Mouse (Mus musculus) MEL (cell line): ENCODE results near the gene Snupn. TPM values are rescaled to one million over a fixed set of nuclear protein-coding genes. Genes with fewer than 3 reads are reported as not detected.

Experiments used
- DNase-seq: peaks from one replicate; pipeline ENCODE4 v3.0.0; 2011; ENCODE audit warnings: low read depth, low spot score
- H3K27ac ChIP-seq: 2 replicates; pipeline ENCODE4 v1.5.1; 2012; ENCODE audit warnings: low read depth, mild to moderate bottlenecking, control low read depth, low read length, moderate library complexity; ENCODE audit not compliant: control insufficient read depth
- H3K27me3 ChIP-seq, 2 experiments: fragments of 150-350 bp in 1 of 2; sonication (generic) in 1 of 2; 2 replicates each; pipeline ENCODE4 v1.6.1; 2012; ENCODE audit warnings: low read length in 2 of 2, mild to moderate bottlenecking in 2 of 2, improper control_type of control experiment in 1 of 2, moderate library complexity in 1 of 2; ENCODE audit not compliant: insufficient read depth in 2 of 2, control insufficient read depth in 1 of 2
- H3K36me3 ChIP-seq, 2 experiments: 2 replicates each; pipeline ENCODE4 v1.6.1; 2012 to 2014; ENCODE audit warnings: low read length in 2 of 2, improper control_type of control experiment in 1 of 2, inconsistent platforms in 1 of 2, mild to moderate bottlenecking in 1 of 2; ENCODE audit not compliant: insufficient read depth in 2 of 2, control insufficient read depth in 1 of 2
- H3K4me1 ChIP-seq, 2 experiments: fragments of 150-350 bp in 1 of 2; sonication (generic) in 1 of 2; 2 replicates each; pipeline ENCODE4 v1.6.1; 2012; ENCODE audit warnings: low read length in 2 of 2, improper control_type of control experiment in 1 of 2, mild to moderate bottlenecking in 1 of 2; ENCODE audit not compliant: insufficient read depth in 2 of 2, control insufficient read depth in 1 of 2
- H3K4me3 ChIP-seq, 2 experiments: fragments of 150-350 bp in 1 of 2; sonication (generic) in 1 of 2; 2 replicates each; pipeline ENCODE4 v1.5.1; 2012; ENCODE audit warnings: low read depth in 2 of 2, low read length in 2 of 2, mild to moderate bottlenecking in 2 of 2, moderate library complexity in 2 of 2, control low read depth in 1 of 2, improper control_type of control experiment in 1 of 2; ENCODE audit not compliant: control insufficient read depth in 1 of 2, insufficient read depth in 1 of 2
- H3K79me2 ChIP-seq: 2 replicates; pipeline ENCODE4 v1.6.1; 2012; ENCODE audit warnings: mild to moderate bottlenecking, low read length, moderate library complexity; ENCODE audit not compliant: control insufficient read depth, poor library complexity, insufficient read depth
- H3K9ac ChIP-seq: 2 replicates; pipeline ENCODE4 v1.6.1; 2012; ENCODE audit warnings: low read depth, mild to moderate bottlenecking, control low read depth, low read length, moderate library complexity; ENCODE audit not compliant: control insufficient read depth, poor library complexity, severe bottlenecking
- H3K9me3 ChIP-seq: fragments of 150-350 bp; sonication (generic); replicated peaks from 2 replicates; pipeline ENCODE4 v1.6.1; 2012; ENCODE audit warnings: mild to moderate bottlenecking, low read length, improper control_type of control experiment, moderate library complexity; ENCODE audit not compliant: insufficient read depth
- BHLHE40 ChIP-seq: IDR thresholded peaks from 2 replicates; pipeline ENCODE4 v1.6.1; 2012; ENCODE audit warnings: low read depth, mild to moderate bottlenecking, inconsistent platforms, low read length, improper control_type of control experiment, borderline replicate concordance
- CHD1 ChIP-seq: IDR thresholded peaks from 2 replicates; pipeline ENCODE4 v1.6.1; 2012; ENCODE audit warnings: low read depth, mild to moderate bottlenecking, inconsistent platforms, low read length, improper control_type of control experiment
- CHD2 ChIP-seq: IDR thresholded peaks from 2 replicates; pipeline ENCODE4 v1.6.1; 2011; ENCODE audit warnings: low read length, improper control_type of control experiment
- CTCF ChIP-seq, 3 experiments: IDR thresholded peaks in 2 of 3; conservative IDR thresholded peaks in 1 of 3; 2 replicates each; pipeline ENCODE4 v1.5.1; 2011 to 2012; ENCODE audit warnings: low read length in 3 of 3, low read depth in 2 of 3, mild to moderate bottlenecking in 2 of 3, improper control_type of control experiment in 1 of 3, inconsistent platforms in 1 of 3, mixed read lengths in 1 of 3, moderate library complexity in 1 of 3; ENCODE audit not compliant: control insufficient read depth in 1 of 3, insufficient read depth in 1 of 3, poor library complexity in 1 of 3, severe bottlenecking in 1 of 3
- E2F4 ChIP-seq: IDR thresholded peaks from 2 replicates; pipeline ENCODE4 v1.6.1; 2011; ENCODE audit warnings: low read depth, low read length, improper control_type of control experiment, borderline replicate concordance
- ELF1 ChIP-seq: IDR thresholded peaks from 2 replicates; pipeline ENCODE4 v1.6.1; 2014; ENCODE audit warnings: low read depth, mild to moderate bottlenecking, inconsistent platforms, low read length, improper control_type of control experiment, moderate library complexity
- EP300 ChIP-seq, 2 experiments: IDR thresholded peaks; 2 replicates each; pipeline ENCODE4 v1.6.1; 2011; ENCODE audit warnings: improper control_type of control experiment in 2 of 2, low read length in 2 of 2, low read depth in 1 of 2, mild to moderate bottlenecking in 1 of 2
- HCFC1 ChIP-seq: IDR thresholded peaks from 2 replicates; pipeline ENCODE4 v1.6.1; 2012; ENCODE audit warnings: low read depth, mild to moderate bottlenecking, inconsistent platforms, low read length, improper control_type of control experiment, moderate library complexity
- JUND ChIP-seq: IDR thresholded peaks from 2 replicates; pipeline ENCODE4 v1.6.1; 2011; ENCODE audit warnings: low read depth, mild to moderate bottlenecking, improper control_type of control experiment, low read length
- MAFK ChIP-seq: IDR thresholded peaks from 2 replicates; pipeline ENCODE4 v1.6.1; 2011; ENCODE audit warnings: low read depth, mild to moderate bottlenecking, low read length, improper control_type of control experiment, borderline replicate concordance
- MAZ ChIP-seq: IDR thresholded peaks from 2 replicates; pipeline ENCODE4 v1.6.1; 2012; ENCODE audit warnings: low read depth, mild to moderate bottlenecking, inconsistent platforms, low read length, improper control_type of control experiment
- MEF2A ChIP-seq: IDR thresholded peaks from 2 replicates; pipeline ENCODE4 v1.6.1; 2014; ENCODE audit warnings: low read depth, mild to moderate bottlenecking, inconsistent platforms, low read length, improper control_type of control experiment; ENCODE audit not compliant: poor library complexity, insufficient replicate concordance, severe bottlenecking; ENCODE audit errors: extremely low read depth
- MXI1 ChIP-seq: IDR thresholded peaks from 2 replicates; pipeline ENCODE4 v1.6.1; 2011; ENCODE audit warnings: mild to moderate bottlenecking, low read depth, low read length, improper control_type of control experiment
- NRF1 ChIP-seq: IDR thresholded peaks from 2 replicates; pipeline ENCODE4 v1.6.1; 2014; ENCODE audit warnings: low read depth, mild to moderate bottlenecking, inconsistent platforms, low read length, improper control_type of control experiment, moderate library complexity; ENCODE audit not compliant: poor library complexity, insufficient read depth, severe bottlenecking
- POLR2AphosphoS2 ChIP-seq: IDR thresholded peaks from 2 replicates; pipeline ENCODE4 v1.6.1; 2011; ENCODE audit warnings: low read length, improper control_type of control experiment
- POLR2AphosphoS5 ChIP-seq: IDR thresholded peaks from 2 replicates; pipeline ENCODE4 v1.6.1; 2012; ENCODE audit warnings: low read depth, borderline replicate concordance, mild to moderate bottlenecking, inconsistent platforms, low read length, moderate library complexity, mixed read lengths
- TBP ChIP-seq: IDR thresholded peaks from 2 replicates; pipeline ENCODE4 v1.8.0; 2011; ENCODE audit warnings: low read depth, low read length, improper control_type of control experiment
- UBTF ChIP-seq: IDR thresholded peaks from 2 replicates; pipeline ENCODE4 v1.6.1; 2012; ENCODE audit warnings: low read depth, mild to moderate bottlenecking, inconsistent platforms, low read length, improper control_type of control experiment, moderate library complexity, borderline replicate concordance; ENCODE audit not compliant: insufficient read depth
- USF2 ChIP-seq, 2 experiments: IDR thresholded peaks; 2 replicates each; pipeline ENCODE4 v1.6.1; 2011 to 2012; ENCODE audit warnings: improper control_type of control experiment in 2 of 2, low read length in 2 of 2, borderline replicate concordance in 1 of 2, inconsistent platforms in 1 of 2, low read depth in 1 of 2, mild to moderate bottlenecking in 1 of 2; ENCODE audit not compliant: insufficient read depth in 1 of 2
- ZC3H11A ChIP-seq: IDR thresholded peaks from 2 replicates; pipeline ENCODE4 v1.6.1; 2012; ENCODE audit warnings: low read depth, mild to moderate bottlenecking, inconsistent platforms, low read length, improper control_type of control experiment
- ZKSCAN1 ChIP-seq: IDR thresholded peaks from 2 replicates; pipeline ENCODE4 v1.6.1; 2012; ENCODE audit warnings: low read depth, mild to moderate bottlenecking, inconsistent platforms, low read length, improper control_type of control experiment, moderate library complexity
- ZNF384 ChIP-seq: IDR thresholded peaks from 2 replicates; pipeline ENCODE4 v1.6.1; 2012; ENCODE audit warnings: low read depth, mild to moderate bottlenecking, inconsistent platforms, low read length, improper control_type of control experiment
- polyA plus RNA-seq, 2 experiments: library from polyadenylated mRNA; stranded (reverse) in 1 of 2; unstranded in 1 of 2; fragments of >175 nt in 1 of 2; fragments of >200 nt in 1 of 2; gene quantifications; 2 replicates each; pipeline versions ENCODE4 v1.2.1 to v1.2.4; 2012; ENCODE audit warnings: low replicate concordance in 2 of 2, low read depth in 1 of 2; ENCODE audit not compliant: insufficient read length in 2 of 2, insufficient read depth in 1 of 2, missing spikeins in 1 of 2
- total RNA-seq: library from RNA; depleted of rRNA; stranded (reverse); fragments of 300-350 nt; gene quantifications from 2 replicates; pipeline ENCODE4 v1.2.3, GENCODE M21; 2012

The Snupn gene
- total and polyA plus RNA-seq, 3 experiments = 14.6 to 14.7 TPM; not detected in 1

DNA sequence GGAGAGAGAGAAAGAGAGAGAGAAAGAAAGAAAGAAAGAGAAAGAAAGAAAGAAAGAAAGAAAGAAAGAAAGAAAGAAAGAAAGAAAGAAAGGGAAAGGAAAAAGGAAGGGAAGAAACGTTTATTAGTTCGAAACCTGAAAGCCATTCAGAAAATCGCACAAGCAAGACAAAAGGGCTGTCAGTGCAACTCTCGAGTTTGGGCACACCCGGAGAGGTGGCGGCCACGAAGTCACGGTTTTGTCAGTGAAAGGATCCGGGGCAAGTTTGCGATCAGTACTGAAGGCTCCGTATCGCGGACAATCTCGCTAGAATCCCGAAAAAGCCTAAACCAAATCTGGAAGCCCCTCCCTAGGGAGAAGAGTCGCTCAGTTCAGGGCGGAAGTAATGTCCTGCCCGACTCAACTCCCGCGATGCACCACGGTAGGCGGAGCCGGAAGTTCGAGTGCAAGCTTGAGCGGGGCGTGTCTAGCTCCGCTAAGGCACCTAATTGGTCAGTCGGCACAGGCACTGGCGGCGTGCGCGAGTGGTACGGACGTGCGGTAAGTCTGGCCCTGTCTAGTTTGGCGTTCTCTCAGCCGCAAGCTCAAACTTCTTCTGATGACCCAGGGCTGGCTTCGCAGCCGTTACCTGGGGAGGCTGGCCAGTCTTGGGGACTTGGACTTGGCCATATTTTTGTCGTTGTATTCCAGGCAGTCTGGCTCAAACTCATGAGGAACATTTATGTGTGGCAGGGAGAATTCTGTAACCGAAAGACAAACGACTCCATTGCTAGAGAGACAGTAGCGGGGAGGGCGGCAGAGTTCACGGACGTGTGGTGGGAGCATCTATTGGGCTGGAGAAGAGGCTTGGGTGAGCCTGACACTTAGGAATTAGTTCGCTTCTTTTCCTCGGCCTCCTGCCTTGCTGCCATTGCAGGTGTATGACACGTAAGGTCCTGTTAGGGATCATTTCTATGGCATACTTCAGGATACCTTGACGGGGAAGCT is at the start of gene Snupn (continued):
- TF ChIP-seq POLR2AphosphoS5 = peak; percentile 72; the same call in 1 of the 2 replicates
- no peak for TF ChIP-seq ZKSCAN1
- peak; percentile 31; the same call in 1 of the 2 replicates for TF ChIP-seq ZNF384
- TF ChIP-seq HCFC1 = peak; percentile 98
- TF ChIP-seq CTCF (IDR thresholded peaks at IDR 0.05 in 2 of 3, conservative IDR thresholded peaks at IDR 0.05 in 1 of 3; ENCODE audit: control insufficient read depth in 1 of 3, insufficient read depth in 1 of 3, low read depth in 2 of 3, low read length in 3 of 3, poor library complexity in 1 of 3, severe bottlenecking in 1 of 3) = no peak

DNA sequence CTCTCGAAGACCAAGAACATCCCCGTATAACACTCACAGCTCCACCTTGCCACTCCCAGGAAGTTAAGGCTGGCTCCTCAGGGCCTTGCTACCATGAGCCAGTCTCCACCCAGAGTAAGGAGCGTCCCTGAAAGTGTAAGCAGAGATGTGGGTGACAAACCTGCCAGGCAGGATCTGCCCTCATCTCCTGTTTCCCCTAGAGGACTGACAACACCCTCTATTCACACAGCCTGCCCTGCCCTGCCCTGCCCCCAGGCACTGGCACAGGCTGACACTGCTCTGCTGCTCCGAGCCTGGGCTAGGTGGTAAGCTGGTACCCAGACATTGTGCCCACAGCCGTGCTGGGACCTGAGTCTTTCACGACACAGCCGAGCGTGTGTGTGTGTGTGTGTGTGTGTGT is 49.5 kb upstream of the Snupn start:
- TF ChIP-seq USF2 (IDR thresholded peaks at IDR 0.05; ENCODE audit: borderline replicate concordance in 1 of 2, insufficient read depth in 1 of 2, low read depth in 1 of 2, low read length in 2 of 2) (no peak), MAZ (no peak), POLR2AphosphoS2 (no peak), ELF1 (no peak), CHD1 (no peak), ZNF384 (no peak), CHD2 (no peak), MEF2A (no peak), UBTF (no peak), ZKSCAN1 (no peak), ZC3H11A (no peak), HCFC1 (no peak), BHLHE40 (no peak), EP300 (IDR thresholded peaks at IDR 0.05; ENCODE audit: low read depth in 1 of 2, low read length in 2 of 2) (no peak), TBP (no peak), E2F4 (no peak), MXI1 (no peak), JUND (no peak), NRF1 (no peak), MAFK (no peak)
- Histone ChIP-seq H3K4me1 (peaks cover 9 to 26% of the 10 kb centered on the region in 2 experiments), H3K9ac (no peak overlapping the region), H3K36me3 (peaks cover 0 to 21% of the 10 kb centered on the region in 2 experiments; a peak in 2 of 4 replicates), H3K9me3 (no peaks in the 10 kb centered on the region), H3K4me3 (no peak overlapping the region), H3K27ac (no peak overlapping the region), H3K27me3 (no peaks in the 10 kb centered on the region), H3K79me2 (no peaks in the 10 kb centered on the region)
- DNase-seq = no peak
